Mouse (Mus musculus): ENCODE data around the gene St14.

St14 gene

GRCm38 (mm10) chr9:31126079-31126478, 5.6 kb downstream of the St14 start:
- DNase-seq (ENCODE audit: extremely low spot score, low read depth, low spot score) = no peak

- no peak for DNase-seq (ENCODE audit: extremely low spot score, low read depth, low spot score)
Measured at GRCm38 (mm10) chr9:31122464-31123030, 9.1 kb downstream of the St14 start.

- no peak for DNase-seq (ENCODE audit: extremely low spot score, low read depth, low spot score)
Measured at GRCm38 (mm10) chr9:31120533-31120915, 11.1 kb downstream of the St14 start.

DNA sequence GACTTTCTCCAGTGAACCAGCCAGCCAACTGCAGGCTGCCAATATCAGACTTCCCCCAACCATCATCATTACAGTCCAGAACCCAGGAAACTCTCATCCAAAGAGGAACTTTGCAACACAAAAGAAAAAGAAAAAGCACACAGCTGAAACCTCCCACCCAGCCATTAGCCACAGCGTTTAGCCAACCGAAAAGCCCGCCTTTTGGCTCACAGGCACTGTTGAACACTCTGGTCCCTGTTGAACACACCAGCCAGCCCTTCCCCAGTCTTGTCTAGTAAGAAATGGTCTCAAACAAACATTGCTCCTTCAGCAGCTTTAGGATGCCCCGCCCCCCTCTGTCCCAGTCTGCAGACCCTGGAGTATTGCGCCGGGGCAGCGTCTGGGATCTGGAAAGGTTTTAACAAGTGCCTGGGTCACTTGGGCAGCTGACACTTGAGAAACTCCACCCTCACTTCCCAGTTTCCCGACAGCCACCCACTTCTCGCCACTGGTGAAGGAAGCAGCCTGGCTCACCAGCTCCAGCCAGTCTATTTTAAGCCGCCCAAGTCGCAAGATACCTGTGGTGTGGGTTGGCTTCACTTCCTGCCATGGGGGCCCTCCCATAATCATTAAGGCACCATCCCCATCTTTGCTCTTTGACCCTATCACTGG, 11.6 kb downstream of the St14 start:
- DNase-seq (ENCODE audit: extremely low spot score, low read depth, low spot score) = no peak

GRCm38 (mm10) chr9:31119405-31119804, 12.2 kb downstream of the St14 start:
- DNase-seq (ENCODE audit: extremely low spot score, low read depth, low spot score) = no peak

DNA sequence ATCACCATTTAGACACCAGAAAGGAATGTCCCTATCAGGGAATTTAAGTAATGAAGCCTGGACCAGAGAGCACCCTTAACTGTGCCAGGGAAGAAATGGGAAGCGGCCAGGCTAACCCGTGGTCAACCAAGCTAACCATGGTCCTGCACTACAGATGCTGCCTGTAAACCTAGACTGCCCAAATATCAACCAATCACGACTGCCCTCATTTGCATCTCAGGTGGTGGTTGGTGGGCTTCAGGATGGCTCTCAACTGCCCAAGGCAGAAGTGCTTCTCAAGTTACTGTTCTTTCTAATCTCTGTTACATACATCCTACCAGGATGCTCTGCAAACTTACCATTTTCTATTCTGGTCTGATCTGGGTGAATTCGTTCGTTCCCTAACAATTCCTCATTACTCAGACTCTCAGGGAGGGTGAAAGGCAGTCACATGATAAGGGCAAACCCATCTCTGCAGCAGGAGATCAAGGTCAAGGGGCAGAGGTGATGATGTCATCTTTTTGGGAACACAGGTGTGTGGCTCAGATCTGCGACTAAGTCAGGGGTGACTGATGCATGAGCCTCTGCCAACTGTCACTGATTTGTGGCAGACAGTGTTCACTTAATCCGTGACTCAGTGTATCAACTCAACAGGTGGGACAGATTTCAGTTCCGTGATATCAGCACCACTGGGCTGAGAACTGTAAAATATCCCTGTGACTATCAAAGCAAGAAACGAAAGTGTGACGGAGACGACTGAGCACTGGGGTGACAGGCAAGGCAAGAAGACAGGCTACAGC, 12.9 kb downstream of the St14 start:
- DNase-seq (ENCODE audit: extremely low spot score, low read depth, low spot score) = peak; percentile 79

- DNase-seq (ENCODE audit: extremely low spot score, low read depth, low spot score) = no peak
Measured at GRCm38 (mm10) chr9:31117488-31117887, 14.2 kb downstream of the St14 start.

DNA sequence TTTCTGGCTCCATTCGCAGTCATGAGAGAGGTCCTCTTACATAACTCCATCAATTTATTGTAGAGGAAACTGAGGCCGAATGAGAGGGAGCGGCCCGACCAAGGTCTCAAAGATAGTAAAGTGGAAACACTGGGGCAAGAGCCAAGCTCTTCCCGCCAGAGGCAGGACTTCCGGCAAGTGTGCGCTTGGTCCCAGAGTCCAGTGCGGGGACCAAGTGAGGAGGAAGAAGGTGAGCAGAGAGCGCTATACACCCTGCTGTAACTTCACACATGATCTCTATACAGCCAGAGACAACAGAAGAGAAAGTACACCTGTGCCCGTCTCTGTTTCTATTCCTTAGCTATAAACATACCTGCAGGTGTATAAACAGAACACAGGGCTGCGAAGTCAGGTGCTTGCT, 14.6 kb downstream of the St14 start:
- DNase-seq (ENCODE audit: extremely low spot score, low read depth, low spot score) = no peak

- no peak for DNase-seq (ENCODE audit: extremely low spot score, low read depth, low spot score)
Measured at GRCm38 (mm10) chr9:31115586-31115985, 16.1 kb downstream of the St14 start.

- no peak for DNase-seq (ENCODE audit: extremely low spot score, low read depth, low spot score)
Measured at GRCm38 (mm10) chr9:31108464-31108863, 23.2 kb downstream of the St14 start.

DNA sequence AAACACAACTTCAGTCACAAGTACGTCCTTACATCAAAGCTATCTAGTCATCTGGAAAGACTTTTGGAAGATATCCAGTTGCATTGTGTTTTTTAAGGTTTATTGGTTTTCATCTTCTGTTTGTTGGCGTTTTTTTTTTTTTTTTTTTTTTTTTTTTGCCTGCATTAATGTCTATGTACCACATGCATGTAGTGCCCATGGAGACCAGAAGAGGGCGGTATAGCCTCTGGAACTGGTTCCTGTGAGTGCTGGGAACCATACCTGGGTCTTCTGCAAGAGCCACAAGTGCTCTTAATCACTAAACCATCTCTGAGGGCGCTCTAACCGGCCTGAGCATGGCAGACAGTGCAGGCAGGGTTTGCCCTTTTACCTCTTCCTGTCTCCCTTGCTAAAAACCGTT, 33.5 kb downstream of the St14 start:
- no peak for DNase-seq (ENCODE audit: extremely low spot score, low read depth, low spot score)

DNA sequence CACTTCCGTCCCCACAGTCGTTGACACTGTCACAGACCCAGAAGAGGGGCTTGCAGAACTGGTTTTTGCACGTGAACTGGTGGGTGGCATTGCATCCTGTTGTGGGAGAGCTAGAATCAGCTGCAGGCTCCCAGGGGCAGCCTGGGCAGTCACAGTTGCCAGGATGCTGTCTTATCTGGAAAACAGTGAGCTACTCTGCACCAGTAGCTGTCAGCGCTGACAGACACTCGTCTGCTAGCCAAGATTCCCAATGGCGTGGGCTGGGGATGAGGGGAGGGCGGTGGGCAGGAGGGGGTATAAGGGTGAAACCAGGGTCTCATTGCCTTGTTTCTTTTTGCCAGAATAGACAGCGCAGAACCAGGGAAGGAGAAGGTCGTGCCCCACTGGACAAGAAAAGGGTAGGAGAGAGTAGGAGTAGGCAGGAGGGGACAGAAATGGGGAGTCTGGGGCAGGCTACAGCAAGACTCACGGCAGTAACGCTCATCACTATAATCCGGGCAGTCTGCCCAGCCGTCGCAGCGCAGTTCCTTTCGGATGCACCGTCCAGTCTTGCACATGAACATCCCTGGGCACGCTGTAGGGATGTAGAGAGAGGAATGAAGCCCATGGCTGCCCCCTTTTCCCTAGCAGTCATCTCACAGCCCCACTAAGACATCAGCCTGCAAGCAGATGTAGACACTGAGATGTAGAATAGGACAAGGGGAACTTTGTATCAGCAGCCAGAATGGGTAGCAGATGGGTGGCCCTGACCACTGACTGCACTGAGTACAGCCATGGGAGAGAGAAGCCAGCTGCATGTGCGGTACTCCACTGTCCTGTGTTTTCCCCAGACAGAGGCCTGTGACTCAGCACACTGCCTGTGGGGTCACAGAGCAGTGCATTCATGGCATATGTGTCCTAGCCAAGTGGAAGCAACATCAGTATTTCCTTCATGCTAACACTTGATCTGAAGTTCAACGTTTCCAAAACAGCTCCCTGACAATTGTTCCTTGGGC, 34.3 kb downstream of the St14 start:
- no peak for DNase-seq (ENCODE audit: extremely low spot score, low read depth, low spot score)

GRCm38 (mm10) chr9:31092833-31093195, 38.8 kb downstream of the St14 start:
- no peak for DNase-seq (ENCODE audit: extremely low spot score, low read depth, low spot score)

DNA sequence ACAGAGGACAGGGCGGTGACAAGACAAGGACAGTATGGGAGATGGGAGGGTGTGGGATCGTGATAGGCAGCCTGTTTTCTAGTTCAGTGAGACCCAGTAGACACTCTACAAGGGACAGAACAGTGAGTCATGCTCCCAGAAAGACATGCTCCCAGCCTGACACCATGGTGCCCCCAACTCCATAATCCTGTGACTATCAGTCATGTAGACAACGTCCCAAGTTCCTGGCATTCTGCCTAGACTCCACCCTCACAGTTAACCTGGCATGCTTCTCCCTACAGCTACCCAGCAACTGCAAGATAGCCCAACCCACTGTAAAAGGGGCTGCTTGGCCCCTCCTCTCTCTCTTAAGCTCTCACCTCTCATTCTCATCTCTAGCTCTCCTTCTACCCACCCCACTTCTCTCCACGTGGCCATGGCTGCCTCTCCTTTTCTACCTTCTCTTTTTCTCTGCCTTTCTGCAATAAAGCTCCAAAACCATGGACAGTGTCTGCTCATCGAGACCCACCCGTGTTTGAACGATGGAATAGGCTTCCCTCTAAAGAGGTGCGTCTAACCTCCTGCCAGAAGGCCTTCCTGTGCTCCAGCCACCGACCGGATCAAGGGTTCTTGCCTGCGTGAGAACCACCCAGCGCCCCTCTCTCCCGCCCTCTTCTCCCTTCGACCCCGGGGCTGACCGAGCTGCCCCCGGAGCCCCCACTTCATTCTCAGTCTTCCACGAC, 39.4 kb downstream of the St14 start:
- DNase-seq (ENCODE audit: extremely low spot score, low read depth, low spot score) = no peak

DNA sequence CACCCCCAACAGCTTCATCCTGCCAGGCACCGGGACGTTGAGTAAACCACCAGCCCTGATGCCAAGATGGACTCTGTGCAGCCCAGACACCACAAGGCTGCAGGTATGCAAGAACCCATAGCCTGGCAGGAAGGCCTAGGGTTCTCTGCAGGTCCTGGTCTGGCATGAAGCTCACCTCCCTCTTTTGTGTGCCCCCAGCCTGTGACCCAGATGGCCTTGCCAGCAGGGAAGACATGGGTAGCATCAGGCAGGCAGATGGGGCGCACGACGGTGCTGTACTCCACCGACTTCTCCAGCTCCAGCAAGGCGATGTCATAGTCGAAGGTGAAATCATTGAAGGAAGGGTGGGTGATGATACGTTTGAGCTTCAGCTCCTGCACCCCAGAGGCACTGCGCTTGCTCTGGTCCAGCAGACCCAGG, 40.5 kb downstream of the St14 start:
- DNase-seq (ENCODE audit: extremely low spot score, low read depth, low spot score) = no peak

DNA sequence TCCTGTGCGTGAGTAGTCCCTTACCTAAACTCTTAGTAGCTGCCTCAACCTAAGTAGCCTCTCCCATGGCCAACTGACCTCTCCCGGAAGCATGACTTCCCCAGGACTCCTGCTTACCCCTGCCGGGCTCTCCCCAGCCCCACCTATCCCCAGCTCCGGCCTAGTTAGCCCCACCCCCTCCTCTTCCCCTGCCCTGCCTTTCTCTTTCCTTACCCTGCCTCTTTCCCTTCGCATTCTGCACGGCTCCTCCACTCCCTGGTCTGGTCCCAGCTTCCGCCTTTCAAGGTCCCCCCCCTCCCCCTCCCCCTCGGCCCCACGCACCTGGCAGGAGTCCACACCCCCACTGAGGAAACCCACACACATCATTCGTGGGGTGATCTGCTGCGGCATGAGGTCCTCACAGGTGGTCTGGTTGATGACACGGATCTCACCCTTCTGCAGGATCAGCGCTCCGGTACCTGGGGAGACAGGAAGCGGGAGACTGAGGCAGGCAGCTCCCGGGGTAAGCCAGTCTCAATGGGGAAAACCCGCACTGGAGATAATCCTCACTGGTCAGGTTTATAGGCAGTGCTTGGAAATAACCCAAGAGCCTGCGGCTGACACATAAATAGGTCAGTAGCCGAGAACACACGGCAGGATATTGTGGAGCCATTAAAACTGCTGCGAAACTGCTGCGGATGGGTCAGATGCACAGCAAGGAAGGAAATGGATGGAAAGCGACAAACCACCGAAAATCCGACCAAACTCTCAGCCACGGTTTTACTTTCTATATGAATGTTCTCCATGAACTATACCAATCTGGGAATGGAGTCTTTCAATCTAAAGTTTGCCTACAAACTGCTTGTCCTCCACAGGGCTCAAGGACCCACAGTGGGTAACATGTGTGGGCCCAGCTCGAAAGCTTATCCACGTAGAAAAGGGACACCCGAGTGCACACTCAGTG, 41.3 kb downstream of the St14 start:
- no peak for DNase-seq (ENCODE audit: extremely low spot score, low read depth, low spot score)

GRCm38 (mm10) chr9:31089541-31089940, 42.1 kb downstream of the St14 start:
- no peak for DNase-seq (ENCODE audit: extremely low spot score, low read depth, low spot score)

DNA sequence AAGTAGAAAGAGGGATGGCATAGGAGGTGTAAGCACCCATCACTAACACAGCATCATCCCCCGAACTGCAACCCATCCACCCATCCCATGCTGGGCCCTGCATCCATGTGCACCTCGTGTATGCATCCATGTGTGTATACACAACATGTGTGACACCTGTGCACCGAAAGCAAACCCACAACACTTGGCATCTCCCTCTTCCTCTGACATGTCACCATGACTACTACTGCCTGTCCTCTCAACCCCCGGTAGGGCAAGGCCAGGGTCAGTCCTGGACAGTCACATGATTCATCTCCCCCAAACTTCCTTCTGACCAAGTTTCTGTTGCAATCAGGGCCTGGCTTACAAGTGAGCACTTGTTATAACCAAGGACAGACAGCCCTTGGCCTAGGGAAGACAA, 42.8 kb downstream of the St14 start:
- DNase-seq (ENCODE audit: extremely low spot score, low read depth, low spot score) = no peak

GRCm38 (mm10) chr9:31088116-31088515, 43.5 kb downstream of the St14 start:
- no peak for DNase-seq (ENCODE audit: extremely low spot score, low read depth, low spot score)

All from hindlimb bud, embryonic 11.5 days (tissue).